Mouse (Mus musculus): ENCODE results near the gene Ppp2r5b. TPM values are rescaled to one million over a fixed set of nuclear protein-coding genes. Genes with fewer than 3 reads are reported as not detected.

Gene Ppp2r5b
- polyA plus RNA-seq, 1 experiment from 2014 or later: 41.0 TPM

DNA sequence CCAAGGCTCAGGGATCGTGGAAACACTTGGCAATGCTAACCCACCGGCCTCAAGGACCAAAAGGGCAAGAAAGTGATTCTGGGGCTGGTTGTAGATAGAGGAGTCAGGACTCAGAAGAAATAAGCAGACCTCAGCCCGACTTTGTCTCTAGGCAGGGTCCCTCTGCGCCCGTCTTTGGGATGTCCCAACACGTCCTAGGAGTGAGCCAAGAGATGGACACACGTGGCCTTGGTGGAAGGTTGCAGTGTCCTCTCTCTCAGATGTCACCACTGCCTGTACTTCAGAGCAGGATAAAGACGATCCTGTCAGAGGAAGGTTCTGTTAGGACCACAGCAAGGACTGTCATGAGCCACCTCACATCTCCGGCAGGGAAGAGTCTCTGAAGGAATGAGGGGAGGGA is 35.0 kb upstream of the Ppp2r5b start:
- Histone ChIP-seq H3K9me3 (ENCODE audit: control insufficient read depth, low read length) (no peaks in the 10 kb centered on the region), H3K4me3 (ENCODE audit: low read depth, low read length) (no peak overlapping the region), H3K36me3 (ENCODE audit: control insufficient read depth, insufficient read depth, low read length) (no peaks in the 10 kb centered on the region), H3K9ac (ENCODE audit: low read length) (no peak overlapping the region), H3K27me3 (ENCODE audit: control insufficient read depth, insufficient read depth, low read length) (no peaks in the 10 kb centered on the region), H3K4me1 (ENCODE audit: control insufficient read depth, insufficient read depth, low read length) (peaks cover 2% of the 10 kb centered on the region), H3K4me2 (no peak overlapping the region), H3K27ac (ENCODE audit: low read depth, low read length) (no peak overlapping the region)
- 62% methylated on average over 9 of the region's 9 CpGs for WGBS
- no peak for DNase-seq (ENCODE audit: low spot score, missing footprints)
- ATAC-seq (ENCODE audit: low FRiP score): no peak

DNA sequence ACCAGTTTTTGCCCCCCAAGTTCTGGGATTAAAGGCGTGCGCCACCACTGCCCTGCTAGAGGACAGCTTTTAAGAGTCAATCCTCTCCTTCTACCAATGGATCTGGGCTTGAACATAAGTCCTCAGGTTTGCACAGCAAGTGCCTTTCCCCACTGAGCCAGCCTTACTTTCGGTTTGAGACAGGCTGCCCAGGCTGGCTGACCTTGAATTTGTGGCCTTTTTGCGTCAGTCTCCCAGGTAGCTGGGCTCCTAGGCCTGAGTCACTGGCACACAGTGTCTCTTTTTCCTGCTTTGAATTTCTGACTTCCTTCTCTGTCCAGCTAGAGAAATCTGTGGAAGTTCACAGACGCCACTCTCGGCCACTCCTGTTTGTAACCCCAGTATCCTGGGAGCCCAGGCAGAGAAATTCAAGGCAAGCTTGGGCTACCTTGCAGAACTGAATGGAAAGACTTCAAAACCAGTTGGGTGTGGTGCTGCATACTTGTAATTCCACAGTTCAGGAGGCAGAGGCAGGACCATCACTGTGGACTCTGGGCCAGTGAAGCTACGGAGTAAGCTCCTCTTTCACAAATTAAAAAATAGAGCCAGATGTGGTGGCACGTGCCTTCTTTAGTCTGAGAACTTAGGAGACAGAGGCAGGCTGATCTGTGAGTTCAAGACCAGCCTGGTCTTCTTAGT is 34.3 kb upstream of the Ppp2r5b start:
- no peak for DNase-seq (ENCODE audit: low spot score, missing footprints)
- Histone ChIP-seq H3K27ac (ENCODE audit: low read depth, low read length) (no peak overlapping the region), H3K27me3 (ENCODE audit: control insufficient read depth, insufficient read depth, low read length) (no peaks in the 10 kb centered on the region), H3K9me3 (ENCODE audit: control insufficient read depth, low read length) (no peaks in the 10 kb centered on the region), H3K9ac (ENCODE audit: low read length) (no peak overlapping the region), H3K4me2 (no peak overlapping the region), H3K4me1 (ENCODE audit: control insufficient read depth, insufficient read depth, low read length) (no peaks in the 10 kb centered on the region), H3K36me3 (ENCODE audit: control insufficient read depth, insufficient read depth, low read length) (no peaks in the 10 kb centered on the region), H3K4me3 (ENCODE audit: low read depth, low read length) (no peak overlapping the region)
- 82% methylated on average over 8 of the region's 8 CpGs for WGBS
- ATAC-seq (ENCODE audit: low FRiP score): no peak

DNA sequence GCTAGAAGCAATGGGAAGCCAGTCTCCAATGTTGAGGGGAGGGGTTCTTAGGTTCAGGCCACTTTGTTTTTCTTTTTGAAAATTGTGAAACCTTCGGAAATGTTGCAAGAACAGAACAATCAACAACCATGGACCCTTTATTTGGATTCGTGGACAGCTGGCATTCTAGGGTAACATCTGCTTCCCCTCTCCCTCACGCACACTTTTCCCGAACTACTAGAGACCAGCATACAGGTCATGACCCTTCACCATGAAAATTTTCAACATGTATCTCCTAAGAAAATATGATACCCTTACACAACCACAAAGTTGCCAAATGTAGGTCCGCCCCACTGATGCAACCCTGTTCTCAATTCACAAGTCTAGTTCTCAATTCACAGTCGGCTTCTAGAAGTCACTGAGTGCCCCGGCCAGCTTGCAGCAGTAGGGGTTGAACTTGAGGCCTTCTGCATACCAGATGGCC is 33.0 kb upstream of the Ppp2r5b start:
- no peak for DNase-seq (ENCODE audit: low spot score, missing footprints)
- H3K4me1 ChIP-seq (ENCODE audit: control insufficient read depth, insufficient read depth, low read length): no peaks in the 10 kb centered on the region
- no peak overlapping the region for H3K4me2 ChIP-seq
- no peaks in the 10 kb centered on the region for H3K27me3 ChIP-seq (ENCODE audit: control insufficient read depth, insufficient read depth, low read length)
- H3K27ac ChIP-seq (ENCODE audit: low read depth, low read length): no peak overlapping the region
- H3K36me3 ChIP-seq (ENCODE audit: control insufficient read depth, insufficient read depth, low read length): no peaks in the 10 kb centered on the region
- no peak overlapping the region for H3K4me3 ChIP-seq (ENCODE audit: low read depth, low read length)
- WGBS: 80% methylated on average over 7 of the region's 7 CpGs
- no peak overlapping the region for H3K9ac ChIP-seq (ENCODE audit: low read length)
- H3K9me3 ChIP-seq (ENCODE audit: control insufficient read depth, low read length): no peaks in the 10 kb centered on the region
- ATAC-seq (ENCODE audit: low FRiP score): no peak

DNA sequence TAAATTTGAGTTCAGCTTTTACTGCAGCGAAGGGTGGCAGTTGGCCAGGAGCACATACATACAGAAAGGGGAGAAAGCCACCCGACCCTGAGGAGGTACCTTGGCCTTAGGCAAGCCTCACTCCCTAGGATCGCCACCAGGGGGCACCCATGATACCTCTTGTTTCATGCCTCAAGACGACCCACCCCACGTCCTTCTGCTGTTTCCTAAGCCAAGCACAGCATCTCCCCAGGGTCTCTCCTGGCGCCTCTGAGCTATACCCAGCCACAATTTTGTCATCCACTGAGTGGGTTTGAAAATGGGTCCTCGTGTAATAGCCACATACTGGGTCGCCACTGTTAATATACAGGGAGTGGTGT is 32.5 kb upstream of the Ppp2r5b start:
- no peaks in the 10 kb centered on the region for H3K9me3 ChIP-seq (ENCODE audit: control insufficient read depth, low read length)
- no peak overlapping the region for H3K4me2 ChIP-seq
- H3K4me3 ChIP-seq (ENCODE audit: low read depth, low read length): no peak overlapping the region
- no peaks in the 10 kb centered on the region for H3K27me3 ChIP-seq (ENCODE audit: control insufficient read depth, insufficient read depth, low read length)
- ATAC-seq (ENCODE audit: low FRiP score) (peak; percentile 67), DNase-seq (ENCODE audit: low spot score, missing footprints) (peak; percentile 97)
- no peak overlapping the region for H3K27ac ChIP-seq (ENCODE audit: low read depth, low read length)
- H3K36me3 ChIP-seq (ENCODE audit: control insufficient read depth, insufficient read depth, low read length): no peaks in the 10 kb centered on the region
- WGBS: 19% methylated on average over 8 of the region's 8 CpGs
- no peak overlapping the region for H3K9ac ChIP-seq (ENCODE audit: low read length)
- no peaks in the 10 kb centered on the region for H3K4me1 ChIP-seq (ENCODE audit: control insufficient read depth, insufficient read depth, low read length)

DNA sequence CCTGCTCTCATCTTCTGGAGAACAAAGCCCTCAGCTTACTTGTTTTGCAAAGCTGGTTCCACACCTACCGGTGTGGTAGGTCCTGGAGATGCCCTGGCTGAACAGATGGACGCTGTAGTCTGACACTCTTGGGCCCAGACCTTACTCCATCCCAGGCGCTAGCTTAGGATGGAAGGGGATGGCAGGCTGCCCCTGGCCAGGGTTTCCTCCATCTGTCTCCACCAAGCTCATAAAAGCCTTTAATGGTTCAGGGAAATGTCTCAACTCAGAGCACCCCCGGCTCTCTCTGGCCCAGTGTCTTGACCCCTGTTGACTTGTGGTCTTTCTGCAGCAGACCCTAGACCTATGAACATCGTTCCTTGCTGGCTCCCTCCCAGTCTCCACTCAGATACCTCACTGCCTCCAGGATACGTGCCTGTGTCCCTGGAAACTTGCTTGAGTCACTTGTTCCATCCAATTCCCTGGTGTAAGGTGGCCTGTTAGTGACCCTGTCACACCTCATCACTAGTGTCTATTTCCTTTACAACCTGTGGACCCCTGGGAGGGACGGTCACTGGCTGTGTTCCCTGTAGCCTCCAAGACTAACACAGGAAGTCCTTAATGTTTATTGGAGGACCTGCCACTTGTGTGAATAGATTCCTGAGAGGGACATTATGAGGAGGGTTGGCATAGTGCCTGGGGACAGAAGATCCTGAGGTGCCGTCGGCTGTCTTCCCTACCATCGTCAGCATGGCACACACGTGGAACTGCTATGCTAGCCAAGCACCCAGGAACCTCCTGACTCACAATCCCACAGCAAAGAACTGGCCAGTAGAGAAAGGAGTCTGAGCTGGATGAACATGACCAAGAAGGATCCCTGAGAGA is 31.9 kb upstream of the Ppp2r5b start:
- no peak for ATAC-seq (ENCODE audit: low FRiP score)
- 81% methylated on average over 11 of the region's 11 CpGs for WGBS

DNA sequence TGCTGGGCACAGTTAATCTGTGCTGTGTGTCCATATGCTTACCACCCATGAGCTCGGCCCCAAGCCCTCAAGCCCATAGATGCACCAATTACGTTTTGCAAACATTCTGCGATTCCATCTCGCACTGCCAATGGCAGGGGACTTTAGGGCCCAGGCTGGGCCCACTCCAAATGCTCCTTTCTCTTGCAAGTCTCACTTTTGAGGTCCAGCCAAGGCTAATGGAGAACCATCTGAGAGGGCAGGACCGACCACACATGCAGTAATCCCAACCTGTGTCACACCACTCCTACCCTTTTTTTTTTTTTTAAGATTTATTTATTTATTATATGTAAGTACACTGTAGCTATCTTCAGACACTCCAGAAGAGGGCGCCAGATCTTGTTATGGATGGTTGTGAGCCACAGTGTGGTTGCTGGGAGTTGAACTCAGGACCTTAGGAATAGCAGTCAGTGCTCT is 30.1 kb upstream of the Ppp2r5b start:
- H3K9me3 ChIP-seq (ENCODE audit: control insufficient read depth, low read length): no peaks in the 10 kb centered on the region; the same call in 1 of the 2 replicates
- H3K4me2 ChIP-seq: no peak overlapping the region
- WGBS: 67% methylated on average over 6 of the region's 6 CpGs
- DNase-seq (ENCODE audit: low spot score, missing footprints): no peak
- peaks cover 8% of the 10 kb centered on the region; the same call in 1 of the 2 replicates for H3K36me3 ChIP-seq (ENCODE audit: control insufficient read depth, insufficient read depth, low read length)
- no peaks in the 10 kb centered on the region for H3K4me1 ChIP-seq (ENCODE audit: control insufficient read depth, insufficient read depth, low read length)
- no peak for ATAC-seq (ENCODE audit: low FRiP score)
- no peak overlapping the region for H3K4me3 ChIP-seq (ENCODE audit: low read depth, low read length)
- H3K27ac ChIP-seq (ENCODE audit: low read depth, low read length): no peak overlapping the region
- H3K9ac ChIP-seq (ENCODE audit: low read length): no peak overlapping the region
- no peaks in the 10 kb centered on the region for H3K27me3 ChIP-seq (ENCODE audit: control insufficient read depth, insufficient read depth, low read length)

More for the DNA sequence above, 31.9 kb upstream of the Ppp2r5b start:
- H3K4me3 ChIP-seq (ENCODE audit: low read depth, low read length): no peak overlapping the region
- H3K9me3 ChIP-seq (ENCODE audit: control insufficient read depth, low read length): no peaks in the 10 kb centered on the region
- H3K9ac ChIP-seq (ENCODE audit: low read length): no peak overlapping the region
- H3K27ac ChIP-seq (ENCODE audit: low read depth, low read length): no peak overlapping the region
- H3K4me1 ChIP-seq (ENCODE audit: control insufficient read depth, insufficient read depth, low read length): no peaks in the 10 kb centered on the region
- H3K4me2 ChIP-seq: no peak overlapping the region
- H3K36me3 ChIP-seq (ENCODE audit: control insufficient read depth, insufficient read depth, low read length): no peaks in the 10 kb centered on the region
- H3K27me3 ChIP-seq (ENCODE audit: control insufficient read depth, insufficient read depth, low read length): no peaks in the 10 kb centered on the region
- DNase-seq (ENCODE audit: low spot score, missing footprints): no peak

DNA sequence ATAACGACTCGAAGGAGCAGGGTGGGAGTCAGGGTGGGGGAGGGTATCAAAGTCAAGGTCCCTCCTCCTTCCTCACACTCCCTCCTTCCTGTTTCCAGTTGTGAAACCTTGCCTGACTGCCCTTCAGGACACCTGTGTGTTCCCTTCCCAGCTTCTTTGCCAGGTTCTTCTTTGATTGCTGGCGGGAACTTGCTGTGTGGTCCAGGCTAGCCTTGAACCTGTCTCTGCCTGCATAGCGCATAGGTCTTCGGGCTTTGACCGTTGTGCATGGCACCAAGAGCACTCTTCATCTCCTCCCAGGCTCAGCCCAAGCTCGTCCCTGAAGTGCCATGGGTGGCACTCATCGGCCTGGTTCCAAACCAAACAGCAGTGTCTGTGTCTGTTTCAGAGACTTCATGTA is 29.3 kb upstream of the Ppp2r5b start:
- no peak overlapping the region for H3K27ac ChIP-seq (ENCODE audit: low read depth, low read length)
- H3K4me1 ChIP-seq (ENCODE audit: control insufficient read depth, insufficient read depth, low read length): no peaks in the 10 kb centered on the region
- no peaks in the 10 kb centered on the region; the same call in 1 of the 2 replicates for H3K9me3 ChIP-seq (ENCODE audit: control insufficient read depth, low read length)
- no peak overlapping the region for H3K4me2 ChIP-seq
- no peak overlapping the region for H3K4me3 ChIP-seq (ENCODE audit: low read depth, low read length)
- no peaks in the 10 kb centered on the region for H3K27me3 ChIP-seq (ENCODE audit: control insufficient read depth, insufficient read depth, low read length)
- H3K36me3 ChIP-seq (ENCODE audit: control insufficient read depth, insufficient read depth, low read length): peaks cover 10% of the 10 kb centered on the region; the same call in 1 of the 2 replicates
- H3K9ac ChIP-seq (ENCODE audit: low read length): no peak overlapping the region
- WGBS: 86% methylated on average over 8 of the region's 8 CpGs
- DNase-seq (ENCODE audit: low spot score, missing footprints): no peak
- ATAC-seq (ENCODE audit: low FRiP score): no peak

DNA sequence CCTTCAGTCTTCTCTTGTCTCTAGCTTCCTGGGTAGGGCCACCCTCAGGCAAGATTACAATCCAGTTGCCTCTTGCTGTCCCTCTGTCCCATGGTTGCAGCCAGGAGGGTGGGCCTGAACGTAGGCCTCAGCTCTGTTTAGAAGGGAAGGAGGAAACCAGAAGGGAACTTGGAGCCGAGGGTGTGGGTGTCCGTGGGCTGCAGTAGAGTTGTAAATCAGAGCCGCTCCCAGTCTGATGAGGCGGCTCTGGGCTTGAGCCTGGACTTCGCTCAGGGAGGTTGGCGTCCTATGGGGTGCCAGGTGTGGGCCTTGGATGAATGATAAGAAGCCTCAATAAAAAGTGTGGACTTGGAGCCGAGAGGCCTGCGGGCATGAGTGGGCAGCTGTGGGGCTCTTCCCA is 28.5 kb upstream of the Ppp2r5b start:
- ATAC-seq (ENCODE audit: low FRiP score): no peak
- Histone ChIP-seq H3K36me3 (ENCODE audit: control insufficient read depth, insufficient read depth, low read length) (peaks cover 12% of the 10 kb centered on the region; the same call in 1 of the 2 replicates), H3K4me1 (ENCODE audit: control insufficient read depth, insufficient read depth, low read length) (no peaks in the 10 kb centered on the region), H3K4me3 (ENCODE audit: low read depth, low read length) (no peak overlapping the region), H3K4me2 (no peak overlapping the region), H3K27ac (ENCODE audit: low read depth, low read length) (no peak overlapping the region), H3K9ac (ENCODE audit: low read length) (no peak overlapping the region), H3K27me3 (ENCODE audit: control insufficient read depth, insufficient read depth, low read length) (no peaks in the 10 kb centered on the region), H3K9me3 (ENCODE audit: control insufficient read depth, low read length) (no peaks in the 10 kb centered on the region; the same call in 1 of the 2 replicates)
- 85% methylated on average over 9 of the region's 9 CpGs for WGBS
- no peak for DNase-seq (ENCODE audit: low spot score, missing footprints)

DNA sequence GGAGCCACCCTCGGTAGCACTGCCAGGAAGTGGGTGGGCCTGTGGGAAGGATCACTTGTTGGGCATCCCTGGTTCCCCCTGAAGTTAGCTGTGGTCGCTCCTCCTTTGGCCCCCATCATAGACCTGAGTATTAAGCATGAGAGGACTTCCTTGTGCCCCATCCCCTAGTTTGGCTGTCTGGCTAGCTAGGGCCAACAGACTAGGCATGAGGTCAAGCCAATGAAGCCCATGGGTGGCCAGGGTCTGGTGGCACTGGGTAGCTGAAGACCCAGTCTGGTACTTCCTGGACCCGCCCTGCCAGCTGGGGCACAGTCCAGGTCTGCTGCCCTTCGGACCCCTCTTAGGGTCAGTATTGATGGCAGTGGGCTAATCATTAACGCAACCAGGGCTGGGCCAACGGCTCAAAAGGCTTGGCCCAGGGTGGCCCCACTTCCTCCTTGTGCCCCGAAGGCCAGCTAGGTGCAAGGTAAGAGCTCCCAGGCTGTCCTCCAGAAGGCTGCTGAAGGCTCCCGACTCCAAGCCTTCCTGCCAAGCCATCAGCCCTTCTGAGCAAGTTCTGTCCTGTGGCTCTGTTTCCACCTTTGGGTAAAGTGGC is 27.3 kb upstream of the Ppp2r5b start:
- H3K9ac ChIP-seq (ENCODE audit: low read length): no peak overlapping the region
- ATAC-seq (ENCODE audit: low FRiP score): no peak
- no peak for DNase-seq (ENCODE audit: low spot score, missing footprints)
- no peaks in the 10 kb centered on the region for H3K4me1 ChIP-seq (ENCODE audit: control insufficient read depth, insufficient read depth, low read length)
- no peak overlapping the region for H3K27ac ChIP-seq (ENCODE audit: low read depth, low read length)
- H3K4me2 ChIP-seq: no peak overlapping the region
- no peak overlapping the region for H3K4me3 ChIP-seq (ENCODE audit: low read depth, low read length)
- 93% methylated on average over 8 of the region's 8 CpGs for WGBS
- no peaks in the 10 kb centered on the region; the same call in 1 of the 2 replicates for H3K9me3 ChIP-seq (ENCODE audit: control insufficient read depth, low read length)
- H3K27me3 ChIP-seq (ENCODE audit: control insufficient read depth, insufficient read depth, low read length): no peaks in the 10 kb centered on the region
- peaks cover 14% of the 10 kb centered on the region; the same call in 1 of the 2 replicates for H3K36me3 ChIP-seq (ENCODE audit: control insufficient read depth, insufficient read depth, low read length)
